Mouse (Mus musculus) spleen, adult 2 months (tissue): Measurements from ENCODE around the gene Slc44a1. TPM values are rescaled to one million over a fixed set of nuclear protein-coding genes. Genes with fewer than 3 reads are reported as not detected.

Experiments
- DNase-seq, 2 experiments: peaks; one replicate each; pipeline versions ENCODE4 v3.0.0 to v3.0.0-alpha.2; 2012 to 2021; ENCODE audit warnings: low spot score in 2 of 2, low read depth in 1 of 2
- H3K27ac ChIP-seq: fragments of 200-500 bp; 2 replicates; pipeline ENCODE4 v1.5.1; 2012; ENCODE audit warnings: low read length, inconsistent platforms; ENCODE audit not compliant: insufficient read depth
- H3K27me3 ChIP-seq: fragments of 200-500 bp; 2 replicates; pipeline ENCODE4 v1.6.1; 2012; ENCODE audit warnings: mild to moderate bottlenecking, moderate library complexity, low read length, inconsistent platforms; ENCODE audit not compliant: control insufficient read depth, insufficient read depth
- H3K36me3 ChIP-seq: fragments of 200-500 bp; 2 replicates; pipeline ENCODE4 v1.6.1; 2012; ENCODE audit warnings: mild to moderate bottlenecking, low read length, inconsistent platforms; ENCODE audit not compliant: control insufficient read depth, insufficient read depth
- H3K4me1 ChIP-seq: fragments of 200-500 bp; 2 replicates; pipeline ENCODE4 v1.6.1; 2011; ENCODE audit warnings: inconsistent platforms; ENCODE audit not compliant: control insufficient read depth, insufficient read depth, insufficient read length
- H3K4me3 ChIP-seq: fragments of 200-500 bp; 2 replicates; pipeline ENCODE4 v1.5.1; 2011; ENCODE audit warnings: mild to moderate bottlenecking, inconsistent platforms; ENCODE audit not compliant: insufficient read depth, insufficient read length; ENCODE audit errors: extremely low read depth
- CTCF ChIP-seq: fragments of 200-500 bp; IDR thresholded peaks from 2 replicates; pipeline ENCODE4 v1.5.1; 2011; ENCODE audit warnings: mild to moderate bottlenecking, inconsistent platforms; ENCODE audit not compliant: insufficient read depth, insufficient read length, insufficient replicate concordance; ENCODE audit errors: extremely low read depth
- POLR2A ChIP-seq: fragments of 200-500 bp; IDR thresholded peaks from 2 replicates; pipeline ENCODE4 v1.6.1; 2011; ENCODE audit warnings: low read depth, low read length, inconsistent platforms
- WGBS: fragments of 180-500 bp; shearing (Covaris S2); methylation state at CpG from one replicate; pipeline ENCODE4 v1.1.7; 2018; 5-methylcytosine and 5-hydroxymethylcytosine counted together
- polyA plus RNA-seq: library from polyadenylated mRNA; depleted of rRNA; stranded (reverse); fragments of >200 nt; gene quantifications from 2 replicates; pipeline ENCODE4 v1.2.3, GENCODE M21; 2012

Slc44a1 gene
- polyA plus RNA-seq, 1 experiment: 10.3 TPM

GRCm38 (mm10) chr4:53588936-53589335 lies 148.7 kb downstream of the Slc44a1 start:
- Histone ChIP-seq H3K27ac (no peak overlapping the region), H3K27me3 (no peaks in the 10 kb centered on the region), H3K36me3 (no peaks in the 10 kb centered on the region), H3K4me3 (no peak overlapping the region), H3K4me1 (no peaks in the 10 kb centered on the region)
- no peak for DNase-seq
- no peak for TF ChIP-seq CTCF
- no peak for TF ChIP-seq POLR2A
- WGBS: 89% methylated on average over 1 of the region's 1 CpGs

- 86% methylated on average over 4 of the region's 4 CpGs for WGBS
- no peak for DNase-seq
- Histone ChIP-seq H3K27ac (no peak overlapping the region), H3K4me1 (no peaks in the 10 kb centered on the region), H3K27me3 (no peaks in the 10 kb centered on the region), H3K4me3 (no peak overlapping the region), H3K36me3 (no peaks in the 10 kb centered on the region)
- no peak for TF ChIP-seq CTCF
- no peak for TF ChIP-seq POLR2A
Measured at GRCm38 (mm10) chr4:53589466-53589865, 149.3 kb downstream of the Slc44a1 start.

GRCm38 (mm10) chr4:53590163-53590562 lies 149.9 kb downstream of the Slc44a1 start:
- H3K4me3 ChIP-seq: no peak overlapping the region
- no peaks in the 10 kb centered on the region for H3K27me3 ChIP-seq
- no peaks in the 10 kb centered on the region for H3K36me3 ChIP-seq
- no peak for DNase-seq
- no peak overlapping the region for H3K27ac ChIP-seq
- H3K4me1 ChIP-seq: no peaks in the 10 kb centered on the region
- 82% methylated on average over 4 of the region's 4 CpGs for WGBS
- TF ChIP-seq CTCF (no peak), POLR2A (no peak)

- no peak for DNase-seq
- Histone ChIP-seq H3K27ac (no peak overlapping the region), H3K36me3 (no peaks in the 10 kb centered on the region), H3K27me3 (no peaks in the 10 kb centered on the region), H3K4me1 (no peaks in the 10 kb centered on the region), H3K4me3 (no peak overlapping the region)
- 83% methylated on average over 7 of the region's 7 CpGs for WGBS
- no peak for TF ChIP-seq CTCF
- TF ChIP-seq POLR2A: no peak
Measured at GRCm38 (mm10) chr4:53590691-53591447, 150.7 kb downstream of the Slc44a1 start.

- Histone ChIP-seq H3K4me3 (no peak overlapping the region), H3K4me1 (no peaks in the 10 kb centered on the region), H3K27ac (no peak overlapping the region), H3K36me3 (no peaks in the 10 kb centered on the region), H3K27me3 (no peaks in the 10 kb centered on the region)
- no peak for TF ChIP-seq CTCF
- TF ChIP-seq POLR2A: no peak
- 93% methylated on average over 11 of the region's 11 CpGs for WGBS
- DNase-seq: no peak
Measured at GRCm38 (mm10) chr4:53591536-53591935, 151.3 kb downstream of the Slc44a1 start.

GRCm38 (mm10) chr4:53591941-53592340 lies 151.7 kb downstream of the Slc44a1 start:
- Histone ChIP-seq H3K4me3 (no peak overlapping the region), H3K4me1 (no peaks in the 10 kb centered on the region), H3K36me3 (no peaks in the 10 kb centered on the region), H3K27ac (no peak overlapping the region), H3K27me3 (no peaks in the 10 kb centered on the region)
- 86% methylated on average over 8 of the region's 8 CpGs for WGBS
- no peak for DNase-seq
- TF ChIP-seq CTCF (no peak), POLR2A (no peak)

- TF ChIP-seq POLR2A: no peak
- no peak for TF ChIP-seq CTCF
- Histone ChIP-seq H3K4me3 (no peak overlapping the region), H3K27me3 (no peaks in the 10 kb centered on the region), H3K36me3 (no peaks in the 10 kb centered on the region), H3K27ac (no peak overlapping the region), H3K4me1 (no peaks in the 10 kb centered on the region)
- 74% methylated on average over 9 of the region's 9 CpGs for WGBS
- DNase-seq: no peak
Measured at GRCm38 (mm10) chr4:53592386-53592785, 152.2 kb downstream of the Slc44a1 start.
